Mouse (Mus musculus) limb, embryonic 13.5 days (tissue): ENCODE results near the gene Zfp217. TPM values are rescaled to one million over a fixed set of nuclear protein-coding genes. Genes with fewer than 3 reads are reported as not detected.

Experiments
- ATAC-seq: fragments of 200-750 bp; cut with Nextera tagmentation; 2 replicates; pipeline ENCODE4 v1.8.0; 2017; ENCODE audit warnings: low read depth, moderate number of reproducible peaks, moderate TSS enrichment; ENCODE audit not compliant: low FRiP score
- H3K27ac ChIP-seq: fragments of 300-500 bp; sonication (generic); 2 replicates; pipeline ENCODE4 v1.5.1; 2015; ENCODE audit warnings: inconsistent platforms, mild to moderate bottlenecking, moderate library complexity
- H3K27me3 ChIP-seq: fragments of 300-500 bp; sonication (generic); 2 replicates; pipeline ENCODE4 v1.6.1; 2015; ENCODE audit warnings: mild to moderate bottlenecking, inconsistent platforms
- H3K36me3 ChIP-seq: fragments of 300-500 bp; sonication (generic); 2 replicates; pipeline ENCODE4 v1.6.1; 2015; ENCODE audit warnings: inconsistent platforms, mild to moderate bottlenecking, moderate library complexity
- H3K4me1 ChIP-seq: fragments of 300-500 bp; sonication (generic); 2 replicates; pipeline ENCODE4 v1.6.1; 2015; ENCODE audit warnings: inconsistent platforms
- H3K4me2 ChIP-seq: fragments of 300-500 bp; sonication (generic); replicated peaks from 2 replicates; pipeline ENCODE4 v1.6.1; 2015; ENCODE audit warnings: inconsistent platforms, mild to moderate bottlenecking, moderate library complexity
- H3K4me3 ChIP-seq: fragments of 300-500 bp; sonication (generic); 2 replicates; pipeline ENCODE4 v1.5.1; 2015; ENCODE audit warnings: moderate library complexity, mild to moderate bottlenecking, inconsistent platforms
- H3K9ac ChIP-seq: fragments of 300-500 bp; sonication (generic); 2 replicates; pipeline ENCODE4 v1.6.1; 2015; ENCODE audit warnings: mild to moderate bottlenecking, inconsistent platforms
- H3K9me3 ChIP-seq: fragments of 300-500 bp; sonication (generic); 2 replicates; pipeline ENCODE4 v1.6.1; 2016; ENCODE audit warnings: inconsistent platforms
- WGBS: fragments of 180-500 bp; shearing (Covaris S2); methylation state at CpG from one replicate; pipeline ENCODE4 v1.1.7; 2015; 5-methylcytosine and 5-hydroxymethylcytosine counted together
- polyA plus RNA-seq: library from polyadenylated mRNA; unstranded; fragments of >200 nt; fragmentation: Nextera tagmentation; extraction: Ambion mirVana; gene quantifications from 2 replicates; pipeline ENCODE4 v1.2.1, GENCODE M21; 2015

Zfp217 gene
- polyA plus RNA-seq, 1 experiment from 2014 or later = 4.6 TPM

- no peaks in the 10 kb centered on the region for H3K27me3 ChIP-seq
- no peak overlapping the region for H3K27ac ChIP-seq
- H3K4me1 ChIP-seq = peaks cover 33% of the 10 kb centered on the region
- H3K4me3 ChIP-seq = no peak overlapping the region
- WGBS = 90% methylated on average over 5 of the region's 5 CpGs
- no peaks in the 10 kb centered on the region for H3K9me3 ChIP-seq
- H3K9ac ChIP-seq = no peak overlapping the region
- H3K4me2 ChIP-seq = no peak overlapping the region
- no peaks in the 10 kb centered on the region for H3K36me3 ChIP-seq
- ATAC-seq = no peak
These were observed 31.4 kb upstream of the Zfp217 start for GRCm38 (mm10) chr2:170179317-170179716.

GRCm38 (mm10) chr2:170177323-170177722 is 29.4 kb upstream of the Zfp217 start:
- Histone ChIP-seq H3K9ac (no peak overlapping the region), H3K4me1 (peaks cover 36% of the 10 kb centered on the region), H3K27me3 (no peaks in the 10 kb centered on the region), H3K36me3 (no peaks in the 10 kb centered on the region), H3K27ac (no peak overlapping the region), H3K4me3 (no peak overlapping the region), H3K9me3 (no peaks in the 10 kb centered on the region), H3K4me2 (0 out of 2 replicates have a peak overlapping the region, but pooled peaks have one; percentile 7)
- ATAC-seq = no peak
- 26% methylated on average over 8 of the region's 8 CpGs for WGBS

- Histone ChIP-seq H3K9ac (no peak overlapping the region), H3K4me1 (peaks cover 36% of the 10 kb centered on the region), H3K4me2 (peak overlapping the region; percentile 3; the same call in 1 of the 2 replicates), H3K4me3 (no peak overlapping the region), H3K36me3 (no peaks in the 10 kb centered on the region), H3K9me3 (no peaks in the 10 kb centered on the region), H3K27ac (no peak overlapping the region), H3K27me3 (no peaks in the 10 kb centered on the region)
- 22% methylated on average over 6 of the region's 8 CpGs for WGBS
- peak; percentile 64 for ATAC-seq
These were observed 28.5 kb upstream of the Zfp217 start for GRCm38 (mm10) chr2:170176284-170176926.

- WGBS = 59% methylated on average over 7 of the region's 7 CpGs
- Histone ChIP-seq H3K9me3 (no peaks in the 10 kb centered on the region), H3K4me3 (no peak overlapping the region), H3K36me3 (no peaks in the 10 kb centered on the region), H3K4me1 (peaks cover 36% of the 10 kb centered on the region), H3K9ac (no peak overlapping the region), H3K27me3 (no peaks in the 10 kb centered on the region), H3K27ac (no peak overlapping the region; the same call in 1 of the 2 replicates), H3K4me2 (no peak overlapping the region)
- no peak for ATAC-seq
These were observed 27.8 kb upstream of the Zfp217 start for GRCm38 (mm10) chr2:170175661-170176150.

- peaks cover 36% of the 10 kb centered on the region for H3K4me1 ChIP-seq
- no peak for ATAC-seq
- H3K27ac ChIP-seq = peak overlapping the region; percentile 22; the same call in 1 of the 2 replicates
- no peak overlapping the region for H3K4me2 ChIP-seq
- no peaks in the 10 kb centered on the region for H3K27me3 ChIP-seq
- H3K9ac ChIP-seq = no peak overlapping the region
- H3K36me3 ChIP-seq = no peaks in the 10 kb centered on the region
- no peaks in the 10 kb centered on the region for H3K9me3 ChIP-seq
- 68% methylated on average over 3 of the region's 3 CpGs for WGBS
- H3K4me3 ChIP-seq = no peak overlapping the region
These were observed 27.3 kb upstream of the Zfp217 start for GRCm38 (mm10) chr2:170175190-170175589.

GRCm38 (mm10) chr2:170169062-170169461 is 21.2 kb upstream of the Zfp217 start:
- no peaks in the 10 kb centered on the region for H3K27me3 ChIP-seq
- 0 out of 2 replicates have a peak, but pooled peaks cover 6% of the 10 kb centered on the region for H3K4me1 ChIP-seq
- no peak for ATAC-seq
- H3K9ac ChIP-seq = no peak overlapping the region
- H3K4me3 ChIP-seq = no peak overlapping the region
- peaks cover 6% of the 10 kb centered on the region; the same call in 1 of the 2 replicates for H3K9me3 ChIP-seq
- H3K4me2 ChIP-seq = no peak overlapping the region
- no peaks in the 10 kb centered on the region for H3K36me3 ChIP-seq
- H3K27ac ChIP-seq = no peak overlapping the region

GRCm38 (mm10) chr2:170165649-170166048 is 17.7 kb upstream of the Zfp217 start:
- Histone ChIP-seq H3K9ac (no peak overlapping the region), H3K4me3 (no peak overlapping the region), H3K36me3 (no peaks in the 10 kb centered on the region), H3K27me3 (no peaks in the 10 kb centered on the region), H3K9me3 (peaks cover 6% of the 10 kb centered on the region; the same call in 1 of the 2 replicates), H3K4me1 (no peaks in the 10 kb centered on the region), H3K27ac (no peak overlapping the region), H3K4me2 (no peak overlapping the region)
- 78% methylated on average over 10 of the region's 10 CpGs for WGBS
- no peak for ATAC-seq

GRCm38 (mm10) chr2:170163671-170164462 is 16.0 kb upstream of the Zfp217 start:
- Histone ChIP-seq H3K9me3 (peaks cover 6% of the 10 kb centered on the region; the same call in 1 of the 2 replicates), H3K9ac (no peak overlapping the region), H3K4me2 (no peak overlapping the region), H3K27ac (no peak overlapping the region), H3K27me3 (no peaks in the 10 kb centered on the region), H3K4me1 (no peaks in the 10 kb centered on the region), H3K36me3 (no peaks in the 10 kb centered on the region), H3K4me3 (no peak overlapping the region)
- 79% methylated on average over 18 of the region's 18 CpGs for WGBS
- no peak for ATAC-seq

- H3K4me2 ChIP-seq = peak overlapping the region; percentile 19; the same call in 1 of the 2 replicates
- 49% methylated on average over 15 of the region's 15 CpGs for WGBS
- ATAC-seq = no peak
These were observed 12.1 kb upstream of the Zfp217 start for GRCm38 (mm10) chr2:170159795-170160568.

GRCm38 (mm10) chr2:170158987-170159386 is 11.1 kb upstream of the Zfp217 start:
- peaks cover 9% of the 10 kb centered on the region for H3K4me1 ChIP-seq
- 87% methylated on average over 4 of the region's 4 CpGs for WGBS
- H3K9ac ChIP-seq = no peak overlapping the region
- no peaks in the 10 kb centered on the region for H3K36me3 ChIP-seq
- H3K9me3 ChIP-seq = no peaks in the 10 kb centered on the region
- H3K27me3 ChIP-seq = no peaks in the 10 kb centered on the region
- no peak overlapping the region for H3K27ac ChIP-seq
- ATAC-seq = no peak
- no peak overlapping the region for H3K4me2 ChIP-seq
- no peak overlapping the region for H3K4me3 ChIP-seq

More at GRCm38 (mm10) chr2:170159795-170160568, 12.1 kb upstream of the Zfp217 start:
- H3K27ac ChIP-seq = no peak overlapping the region
- H3K9me3 ChIP-seq = 0 out of 2 replicates have a peak, but pooled peaks cover under 1% of the 10 kb centered on the region
- no peaks in the 10 kb centered on the region for H3K27me3 ChIP-seq
- H3K9ac ChIP-seq = no peak overlapping the region
- H3K36me3 ChIP-seq = no peaks in the 10 kb centered on the region
- H3K4me1 ChIP-seq = peaks cover 7% of the 10 kb centered on the region
- H3K4me3 ChIP-seq = no peak overlapping the region

- Histone ChIP-seq H3K9me3 (no peaks in the 10 kb centered on the region), H3K4me3 (no peak overlapping the region), H3K27ac (no peak overlapping the region), H3K27me3 (no peaks in the 10 kb centered on the region), H3K4me2 (no peak overlapping the region), H3K4me1 (peaks cover 17% of the 10 kb centered on the region), H3K36me3 (no peaks in the 10 kb centered on the region), H3K9ac (no peak overlapping the region)
- no peak for ATAC-seq
- 25% methylated on average over 5 of the region's 5 CpGs for WGBS
These were observed 10.3 kb upstream of the Zfp217 start for GRCm38 (mm10) chr2:170158251-170158650.
